23 mouse cellular contexts compared by ENCODE assay signal in the genomic region with DNA sequence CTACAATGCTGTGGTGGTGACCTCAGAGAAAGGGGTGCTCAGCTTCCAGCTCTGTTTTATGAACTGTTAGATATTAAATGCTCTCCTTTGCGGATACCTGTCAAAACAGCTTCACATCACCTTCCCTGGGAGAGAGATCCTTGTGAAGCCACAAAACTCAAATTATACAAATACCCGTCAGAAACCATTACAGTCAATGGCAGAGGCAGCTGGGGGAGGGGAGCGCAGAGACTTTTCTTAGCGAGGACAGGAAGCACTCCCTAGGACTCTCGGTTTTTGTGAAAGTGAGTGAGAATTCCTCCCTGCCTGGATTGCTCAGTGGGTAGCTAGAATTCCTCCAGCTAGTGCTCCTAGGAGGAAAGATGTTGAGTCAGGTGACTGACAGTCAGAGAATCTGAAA.
A peak's percentile ranks its signal among the peaks of the same experiment; 100 is the strongest.
DNase-seq lines count a peak whose midpoint lies in the region; ATAC-seq and TF ChIP-seq lines count a peak whose summit lies in the region.
"Had no signal": no experiment of that assay in that cellular context is flagged by ENCODE, and none has a peak within 500 bp of the region (broad histone marks: within the 10 kb centered on the region; RNA-seq: fewer than 3 reads in every experiment).

No protein-coding gene starts in this region.

- H3K4me1 ChIP-seq in midbrain, embryonic 16.5 days (ENCODE audit: control insufficient read depth, insufficient read depth, low read length), result peaks cover 4% of the 10 kb centered on the region; the same call in 1 of the 2 replicates
- H3K4me1 ChIP-seq in midbrain, embryonic 10.5 days, result peaks cover 27% of the 10 kb centered on the region
- peaks cover 25% of the 10 kb centered on the region; the same call in 1 of the 2 replicates for H3K4me1 ChIP-seq in embryonic facial prominence, embryonic 12.5 days
- H3K4me1 ChIP-seq: heart, embryonic 15.5 days; intestine, embryonic 15.5 days had no signal

- TF ChIP-seq POLR2A in brain, embryonic 14.5 days (IDR thresholded peaks at IDR 0.05; ENCODE audit: borderline replicate concordance, extremely low read depth, insufficient read depth, insufficient read length, poor library complexity, severe bottlenecking), result no peak

- no peak for TF ChIP-seq CTCF in brain, embryonic 14.5 days (IDR thresholded peaks at IDR 0.05; ENCODE audit: borderline replicate concordance, extremely low read depth, insufficient read depth, insufficient read length)

- 21% methylated on average over 5 of the region's 5 CpGs for WGBS in midbrain, embryonic 16.5 days
- 31% methylated on average over 5 of the region's 5 CpGs for WGBS in midbrain, embryonic 10.5 days
- 9% methylated on average over 5 of the region's 5 CpGs for WGBS in embryonic facial prominence, embryonic 12.5 days

- 0 out of 2 replicates have a peak, but pooled peaks have one; percentile 36 for ATAC-seq in midbrain, embryonic 16.5 days
- ATAC-seq in embryonic facial prominence, embryonic 12.5 days (ENCODE audit: insufficient number of reproducible peaks, insufficient read depth, low FRiP score, low TSS enrichment), result no peak
- ATAC-seq: forebrain, embryonic 14.5 days; intestine, embryonic 15.5 days had no signal

- no peaks in the 10 kb centered on the region for H3K9me3 ChIP-seq in midbrain, embryonic 16.5 days (replicated peaks; ENCODE audit: control insufficient read depth, low read length, poor library complexity, severe bottlenecking)
- H3K9me3 ChIP-seq in midbrain, embryonic 10.5 days (replicated peaks), result peaks cover 12% of the 10 kb centered on the region
- peaks cover 9% of the 10 kb centered on the region; the same call in 1 of the 2 replicates for H3K9me3 ChIP-seq in embryonic facial prominence, embryonic 12.5 days
- H3K9me3 ChIP-seq: embryonic facial prominence, embryonic 15.5 days; heart, embryonic 15.5 days; intestine, embryonic 15.5 days had no signal

- H3K4me3 ChIP-seq in midbrain, embryonic 16.5 days (ENCODE audit: low read depth, low read length), result no peak overlapping the region
- no peak overlapping the region for H3K4me3 ChIP-seq in midbrain, embryonic 10.5 days
- H3K4me3 ChIP-seq in embryonic facial prominence, embryonic 12.5 days, result no peak overlapping the region
- H3K4me3 ChIP-seq: embryonic facial prominence, embryonic 15.5 days; erythroblast, embryonic 14.5 days; forebrain, embryonic 10.5 days; gastrocnemius, adult 2 months; heart, embryonic 15.5 days; intestine, embryonic 15.5 days had no signal

- H3K9ac ChIP-seq in midbrain, embryonic 16.5 days (ENCODE audit: low read depth, low read length), result no peak overlapping the region
- H3K9ac ChIP-seq in embryonic facial prominence, embryonic 12.5 days, result no peak overlapping the region
- H3K9ac ChIP-seq: embryonic facial prominence, embryonic 15.5 days; heart, embryonic 15.5 days; hindbrain, embryonic 14.5 days; intestine, embryonic 15.5 days had no signal

- H3K36me3 ChIP-seq in midbrain, embryonic 16.5 days (ENCODE audit: control insufficient read depth, insufficient read depth, low read length), result no peaks in the 10 kb centered on the region
- H3K36me3 ChIP-seq in midbrain, embryonic 10.5 days, result no peaks in the 10 kb centered on the region
- no peaks in the 10 kb centered on the region for H3K36me3 ChIP-seq in embryonic facial prominence, embryonic 12.5 days
- H3K36me3 ChIP-seq: embryonic facial prominence, embryonic 15.5 days; forebrain, embryonic 10.5 days; heart, embryonic 15.5 days; intestine, embryonic 15.5 days had no signal

- DNase-seq in midbrain, embryonic 10.5 days (ENCODE audit: low spot score), result no peak
- peak; percentile 23 for DNase-seq in brain, embryonic 14.5 days (ENCODE audit: low read depth)
- no peak for DNase-seq in heart, adult 11 months
- no peak for DNase-seq in neural tube, embryonic 10.5 days (ENCODE audit: extremely low spot score, low spot score)
- no peak for DNase-seq in spleen, adult 12 weeks (ENCODE audit: low spot score)
- DNase-seq: adrenal gland, postnatal 10 days; cerebellum, adult 11-12 months; cerebellum, adult 9-10 months; cerebellum, postnatal 25 days; gastrocnemius, postnatal 36 days; heart, adult 18-20 months; heart, postnatal 14 days had no signal

- H3K27ac ChIP-seq in midbrain, embryonic 16.5 days (ENCODE audit: low read length), result no peak overlapping the region
- H3K27ac ChIP-seq in midbrain, embryonic 10.5 days (replicated peaks), result no peak overlapping the region
- H3K27ac ChIP-seq in embryonic facial prominence, embryonic 12.5 days, result peak overlapping the region; percentile 69; the same call in 1 of the 2 replicates
- H3K27ac ChIP-seq: embryonic facial prominence, embryonic 15.5 days; gastrocnemius, adult 2 months; heart, embryonic 15.5 days; hindbrain, embryonic 14.5 days; intestine, embryonic 15.5 days had no signal

- H3K4me2 ChIP-seq in midbrain, embryonic 16.5 days (ENCODE audit: low read length), result no peak overlapping the region
- no peak overlapping the region for H3K4me2 ChIP-seq in embryonic facial prominence, embryonic 12.5 days (replicated peaks)
- H3K4me2 ChIP-seq: embryonic facial prominence, embryonic 15.5 days; heart, embryonic 11.5 days; heart, embryonic 15.5 days; hindbrain, embryonic 14.5 days; intestine, embryonic 15.5 days had no signal

- H3K27me3 ChIP-seq in midbrain, embryonic 16.5 days (ENCODE audit: control insufficient read depth, insufficient read depth, low read depth, low read length), result peaks cover 3% of the 10 kb centered on the region; the same call in 1 of the 2 replicates
- peaks cover 30% of the 10 kb centered on the region for H3K27me3 ChIP-seq in midbrain, embryonic 10.5 days (ENCODE audit: low read depth, poor library complexity, severe bottlenecking)
- peaks cover 4% of the 10 kb centered on the region; the same call in 1 of the 2 replicates for H3K27me3 ChIP-seq in embryonic facial prominence, embryonic 12.5 days
- H3K27me3 ChIP-seq: intestine, embryonic 15.5 days had no signal
